Mouse (Mus musculus) liver, embryonic 14.5 days (tissue): ENCODE measurements around the gene Soat2. TPM values are rescaled to one million over a fixed set of nuclear protein-coding genes. Genes with fewer than 3 reads are reported as not detected.

Experiments used
- ATAC-seq: fragments of 200-750 bp; cut with Nextera tagmentation; 2 replicates; pipeline ENCODE4 v1.8.0; 2017; ENCODE audit warnings: moderate number of reproducible peaks, mild to moderate bottlenecking, moderate library complexity; ENCODE audit not compliant: insufficient read depth
- DNase-seq, 3 experiments: peaks; one replicate each; pipeline ENCODE4 v3.0.0-alpha.2; 2012 to 2013; ENCODE audit warnings: low read depth in 3 of 3, low spot score in 3 of 3
- H3K27ac ChIP-seq: fragments of 300-500 bp; sonication (generic); 2 replicates; pipeline ENCODE4 v1.5.1; 2014; ENCODE audit warnings: moderate library complexity, mild to moderate bottlenecking, control low read depth, inconsistent platforms
- H3K27me3 ChIP-seq: fragments of 300-500 bp; sonication (generic); 2 replicates; pipeline ENCODE4 v1.6.1; 2014; ENCODE audit warnings: mild to moderate bottlenecking, low read length, moderate library complexity; ENCODE audit not compliant: control insufficient read depth, insufficient read depth
- H3K36me3 ChIP-seq: fragments of 300-500 bp; sonication (generic); replicated peaks from 2 replicates; pipeline ENCODE4 v1.6.1; 2014; ENCODE audit warnings: low read depth; ENCODE audit not compliant: control insufficient read depth, insufficient read depth
- H3K4me1 ChIP-seq, 2 experiments: fragments of 200-500 bp in 1 of 2; fragments of 300-500 bp in 1 of 2; sonication (generic) in 1 of 2; replicated peaks; 2 replicates each; pipeline ENCODE4 v1.6.1; 2012 to 2014; ENCODE audit warnings: antibody characterized with exemption in 1 of 2, inconsistent platforms in 1 of 2, low read length in 1 of 2; ENCODE audit not compliant: control insufficient read depth in 2 of 2, insufficient read depth in 2 of 2
- H3K4me2 ChIP-seq: fragments of 300-500 bp; sonication (generic); 2 replicates; pipeline ENCODE4 v1.6.1; 2014; ENCODE audit warnings: low read depth, mild to moderate bottlenecking, control low read depth, moderate library complexity
- H3K4me3 ChIP-seq, 2 experiments: fragments of 200-500 bp in 1 of 2; fragments of 300-500 bp in 1 of 2; sonication (generic) in 1 of 2; 2 replicates each; pipeline ENCODE4 v1.5.1; 2012 to 2014; ENCODE audit warnings: low read depth in 2 of 2, low read length in 2 of 2, mild to moderate bottlenecking in 2 of 2, control low read depth in 1 of 2, inconsistent platforms in 1 of 2, moderate library complexity in 1 of 2; ENCODE audit not compliant: insufficient read depth in 1 of 2
- H3K9ac ChIP-seq: fragments of 300-500 bp; sonication (generic); replicated peaks from 2 replicates; pipeline ENCODE4 v1.6.1; 2014; ENCODE audit warnings: mild to moderate bottlenecking, control low read depth, moderate library complexity
- H3K9me3 ChIP-seq: fragments of 300-500 bp; sonication (generic); 2 replicates; pipeline ENCODE4 v1.6.1; 2016; ENCODE audit warnings: low read length, mixed read lengths; ENCODE audit not compliant: control insufficient read depth
- CTCF ChIP-seq: IDR thresholded peaks from 2 replicates; pipeline ENCODE4 v1.5.1; 2016; ENCODE audit warnings: antibody characterized with exemption, low read depth, control low read depth
- EP300 ChIP-seq: IDR thresholded peaks from 2 replicates; pipeline ENCODE4 v1.6.1; 2016; ENCODE audit warnings: antibody characterized with exemption, low read depth
- WGBS: fragments of 180-500 bp; shearing (Covaris S2); extraction: QIAGEN DNeasy Blood & Tissue Kit; methylation state at CpG from one replicate; pipeline ENCODE4 v1.1.7; 2014; ENCODE audit not compliant: insufficient replicate concordance; 5-methylcytosine and 5-hydroxymethylcytosine counted together
- polyA plus RNA-seq, 2 experiments: library from polyadenylated mRNA; depleted of rRNA in 1 of 2; stranded (reverse) in 1 of 2; unstranded in 1 of 2; fragments of >200 nt; fragmentation: Nextera tagmentation in 1 of 2; extraction: Ambion mirVana in 1 of 2; gene quantifications; 2 replicates each; pipeline versions ENCODE4 v1.2.1 to v1.2.3; 2012 to 2014

Soat2 gene
- polyA plus RNA-seq, 2 experiments: 21.9 to 34.4 TPM

- Histone ChIP-seq H3K4me2 (no peak overlapping the region), H3K36me3 (no peaks in the 10 kb centered on the region), H3K27me3 (peaks cover 34% of the 10 kb centered on the region), H3K9ac (no peak overlapping the region), H3K27ac (no peak overlapping the region), H3K4me1 (0 out of 4 replicates have a peak, but pooled peaks cover 0 to 2% of the 10 kb centered on the region in 2 experiments), H3K4me3 (no peak overlapping the region), H3K9me3 (no peaks in the 10 kb centered on the region)
- TF ChIP-seq EP300 (no peak), CTCF (no peak)
- DNase-seq: no peak
- ATAC-seq: no peak
- WGBS: 56% methylated on average over 23 of the region's 23 CpGs
These were observed 7.1 kb upstream of the Soat2 start for GRCm38 (mm10) chr15:102142914-102143912.

- WGBS: 15% methylated on average over 22 of the region's 22 CpGs
- ATAC-seq: no peak
- 0 out of 4 replicates have a peak, but pooled peaks cover 0 to 2% of the 10 kb centered on the region in 2 experiments for H3K4me1 ChIP-seq
- DNase-seq: no peak
- no peak within 1 kb of the TSS for H3K27ac ChIP-seq
- H3K9ac ChIP-seq: no peak within 1 kb of the TSS
- peaks cover 34% of the 10 kb centered on the region for H3K27me3 ChIP-seq
- no peak for TF ChIP-seq EP300
- TF ChIP-seq CTCF: no peak
- no peaks in the 10 kb centered on the region for H3K36me3 ChIP-seq
- H3K4me2 ChIP-seq: peak within 1 kb of the TSS; percentile 44
- H3K9me3 ChIP-seq: no peaks in the 10 kb centered on the region
- peak within 1 kb of the TSS in 1 of 2 experiments; percentile 18; a peak in 1 of 4 replicates for H3K4me3 ChIP-seq
These were observed 6.0 kb upstream of the Soat2 start, which contains the start of gene Igfbp6 for GRCm38 (mm10) chr15:102144274-102144711. TSS of gene Igfbp6 (plus strand) at chr15:102144362.

GRCm38 (mm10) chr15:102144726-102145125 is 5.6 kb upstream of the Soat2 start:
- Histone ChIP-seq H3K27me3 (peaks cover 34% of the 10 kb centered on the region), H3K4me2 (peak overlapping the region; percentile 44), H3K4me3 (peak overlapping the region in 1 of 2 experiments; percentile 18; a peak in 1 of 4 replicates), H3K36me3 (no peaks in the 10 kb centered on the region), H3K9ac (no peak overlapping the region), H3K27ac (no peak overlapping the region), H3K4me1 (peaks cover 0 to 5% of the 10 kb centered on the region in 2 experiments; a peak in 2 of 4 replicates), H3K9me3 (no peaks in the 10 kb centered on the region)
- WGBS: 17% methylated on average over 19 of the region's 19 CpGs
- ATAC-seq (no peak), DNase-seq (no peak)
- TF ChIP-seq CTCF (no peak), EP300 (no peak)

GRCm38 (mm10) chr15:102145330-102145729 is 5.0 kb upstream of the Soat2 start:
- no peaks in the 10 kb centered on the region for H3K9me3 ChIP-seq
- H3K4me1 ChIP-seq: peaks cover 0 to 11% of the 10 kb centered on the region in 2 experiments; a peak in 3 of 4 replicates
- no peak for DNase-seq
- no peak overlapping the region for H3K4me3 ChIP-seq
- no peak overlapping the region for H3K27ac ChIP-seq
- no peak for ATAC-seq
- H3K36me3 ChIP-seq: no peaks in the 10 kb centered on the region
- TF ChIP-seq CTCF: no peak
- no peak for TF ChIP-seq EP300
- H3K9ac ChIP-seq: no peak overlapping the region
- peaks cover 34% of the 10 kb centered on the region for H3K27me3 ChIP-seq
- H3K4me2 ChIP-seq: no peak overlapping the region
- 77% methylated on average over 10 of the region's 10 CpGs for WGBS

- DNase-seq: no peak
- H3K9ac ChIP-seq: no peak overlapping the region
- no peaks in the 10 kb centered on the region for H3K9me3 ChIP-seq
- 43% methylated on average over 5 of the region's 5 CpGs for WGBS
- no peak for ATAC-seq
- peaks cover 34% of the 10 kb centered on the region for H3K27me3 ChIP-seq
- H3K4me2 ChIP-seq: no peak overlapping the region
- TF ChIP-seq EP300: no peak
- TF ChIP-seq CTCF: no peak
- H3K27ac ChIP-seq: no peak overlapping the region
- H3K36me3 ChIP-seq: no peaks in the 10 kb centered on the region
- H3K4me3 ChIP-seq: no peak overlapping the region
- H3K4me1 ChIP-seq: peaks cover under 1 to 17% of the 10 kb centered on the region in 2 experiments; a peak in 3 of 4 replicates
These were observed 4.2 kb upstream of the Soat2 start for GRCm38 (mm10) chr15:102146089-102146488.
